Mouse (Mus musculus) stomach, postnatal 0 days (tissue): Measurements from ENCODE around the gene Gm38392.

Source experiments
- CTCF ChIP-seq: IDR thresholded peaks from 2 replicates; pipeline ENCODE4 v1.5.1; 2016; ENCODE audit warnings: antibody characterized with exemption, low read depth, mild to moderate bottlenecking, moderate library complexity
- EP300 ChIP-seq: optimal IDR thresholded peaks from 2 replicates; pipeline ENCODE3; 2016; ENCODE audit warnings: antibody characterized with exemption

DNA sequence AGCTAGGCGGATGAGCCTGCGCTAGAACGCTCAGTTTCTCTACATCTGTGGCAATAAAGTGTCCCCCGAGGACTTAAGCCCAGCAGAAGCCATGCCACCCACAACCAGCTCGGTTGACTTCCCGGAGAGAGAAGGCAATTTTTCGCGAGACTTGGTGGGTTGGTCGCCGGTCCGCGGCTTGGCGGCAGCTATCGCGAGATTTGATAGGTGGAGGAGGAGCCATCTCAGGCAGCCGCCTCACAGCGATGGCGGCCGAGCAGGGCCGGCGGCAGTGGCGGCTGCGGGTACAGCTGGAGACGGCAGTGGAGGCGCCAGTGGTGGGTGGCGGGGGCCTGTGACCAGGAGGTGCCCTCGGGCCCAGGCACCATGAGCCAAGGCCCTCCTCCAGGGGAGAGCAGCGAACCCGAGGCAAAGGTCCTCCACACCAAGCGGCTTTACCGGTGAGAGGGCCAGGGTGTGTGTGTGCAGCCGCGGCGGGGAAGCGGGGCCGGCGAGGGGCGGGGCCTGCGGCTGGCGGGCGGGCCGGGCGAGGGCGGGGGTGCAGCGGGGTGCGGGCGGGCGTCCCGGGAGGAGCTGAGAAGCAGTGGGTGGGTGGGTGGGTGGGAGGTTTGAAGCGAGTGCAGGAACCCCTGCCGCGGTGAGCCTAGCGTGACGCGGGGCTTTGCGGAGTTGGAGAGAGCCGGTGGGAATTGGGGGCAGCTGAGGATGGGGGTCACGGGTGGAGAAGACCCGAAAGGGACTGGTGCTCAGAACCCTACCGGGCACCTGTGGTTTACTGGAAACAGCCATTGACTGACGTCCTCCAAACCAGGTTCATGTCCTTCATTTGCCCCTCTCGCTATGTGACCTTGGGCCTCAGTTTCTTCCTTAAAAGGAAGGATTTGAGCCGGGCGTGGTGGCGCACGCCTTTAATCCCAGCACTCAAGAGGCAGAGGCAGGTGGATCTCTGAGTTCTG lies 49.3 kb upstream of the Gm38392 start, which contains the start of the genes Tmem79 and Smg5:
- peak; percentile 99 for TF ChIP-seq EP300
- no peak for TF ChIP-seq CTCF
